9 mouse cellular contexts compared by ENCODE assay signal in the genomic region with DNA sequence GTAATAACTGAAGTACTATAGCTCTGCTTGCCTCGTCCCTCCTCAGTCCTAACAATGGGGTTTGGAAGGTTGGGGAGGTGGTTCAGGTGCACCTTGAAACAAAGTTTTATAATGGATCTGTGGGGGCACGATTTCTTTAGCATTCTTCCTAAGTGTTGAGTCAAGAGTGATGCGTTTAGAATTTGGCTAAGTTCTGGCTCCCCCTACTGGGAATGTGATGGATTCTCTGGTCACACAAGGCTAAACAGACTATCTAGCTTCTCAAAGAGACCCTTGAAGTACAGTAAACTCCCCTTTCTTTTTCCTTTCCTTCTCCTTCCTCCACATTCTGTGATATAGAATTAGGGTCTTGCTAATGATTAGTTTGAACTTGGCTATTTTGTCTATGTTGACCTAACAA. TPM values are rescaled to one million over a fixed set of nuclear protein-coding genes. Genes with fewer than 3 reads are reported as not detected.
DNase-seq lines count a peak whose midpoint lies in the region.
"Had no signal": no experiment of that assay in that cellular context is flagged by ENCODE, and none has a peak within 500 bp of the region (broad histone marks: within the 10 kb centered on the region; RNA-seq: fewer than 3 reads in every experiment).

No protein-coding gene starts in this region.

- H3K4me3 ChIP-seq in heart, embryonic 10.5 days = no peak overlapping the region
- H3K4me3 ChIP-seq: embryonic facial prominence, embryonic 12.5 days had no signal

- peak; percentile 17 to 65 for DNase-seq in heart, adult 18-20 months
- no peak for DNase-seq in heart, embryonic 10.5 days (ENCODE audit: low spot score)
- DNase-seq in right cerebral cortex, adult 2 months (ENCODE audit: low spot score in 2 of 2) = peak; percentile 42 to 56
- DNase-seq in right cerebral cortex, postnatal 25 days = no peak
- peak; percentile 76 for DNase-seq in R1 (ENCODE audit: low read depth, low spot score)
- DNase-seq in hindlimb bud, embryonic 11.5 days (ENCODE audit: extremely low spot score, low read depth, low spot score) = peak; percentile 18
- peak; percentile 62 for DNase-seq in retina, postnatal 1 day
- DNase-seq in right cerebral cortex, adult 18-20 months = no peak

- H3K27ac ChIP-seq in heart, embryonic 10.5 days = no peak overlapping the region
- H3K27ac ChIP-seq: embryonic facial prominence, embryonic 12.5 days had no signal

- no peaks in the 10 kb centered on the region for H3K27me3 ChIP-seq in heart, embryonic 10.5 days (ENCODE audit: insufficient read depth, poor library complexity, severe bottlenecking)
- H3K27me3 ChIP-seq: embryonic facial prominence, embryonic 12.5 days had no signal

- 17% methylated on average over 3 of the region's 3 CpGs for WGBS in heart, embryonic 10.5 days

- H3K9me3 ChIP-seq in heart, embryonic 10.5 days = no peaks in the 10 kb centered on the region
- H3K9me3 ChIP-seq: embryonic facial prominence, embryonic 12.5 days had no signal

- no peaks in the 10 kb centered on the region for H3K4me1 ChIP-seq in heart, embryonic 10.5 days

- peaks cover 15% of the 10 kb centered on the region for H3K36me3 ChIP-seq in heart, embryonic 10.5 days

RNA-seq across cellular contexts. Expression of a gene that starts 11.5 kb away (rescaled TPM):
- total RNA-seq in heart, adult 18-20 months (2021) = 10 to 100 TPM; 44.2 to 54.9 TPM
- 82.1 and 87.0 TPM in 2 replicates for polyA plus RNA-seq in heart, embryonic 10.5 days (2016; fragmentation: Nextera tagmentation; extraction: Ambion mirVana)

RNA-seq across cellular contexts. Expression of a gene that starts 28.3 kb away (rescaled TPM):
- 10 to 100 TPM; 32.4 to 32.9 TPM for total RNA-seq in heart, adult 18-20 months (2021)
- polyA plus RNA-seq in heart, embryonic 10.5 days (2016; fragmentation: Nextera tagmentation; extraction: Ambion mirVana) = 49.0 and 49.9 TPM in 2 replicates

Comparison
In these comparisons a context has a peak if more than half of its experiments do, and no peak if none do; other contexts are left out.
1. DNase-seq: peak in heart, adult 18-20 months (2 of 2), right cerebral cortex, adult 2 months (2 of 2), R1 (single experiment), hindlimb bud, embryonic 11.5 days (single experiment) and retina, postnatal 1 day (single experiment); none in heart, embryonic 10.5 days (single experiment), right cerebral cortex, postnatal 25 days (single experiment) and right cerebral cortex, adult 18-20 months (single experiment).